Mouse (Mus musculus): Measurements from ENCODE around the gene Trcg1.
A peak's percentile ranks its signal among the peaks of the same experiment; 100 is the strongest.

The Trcg1 gene

GRCm38 (mm10) chr9:57233142-57233541, 3.2 kb upstream of the Trcg1 start:
- no peak for DNase-seq

- no peak for DNase-seq
These were observed 2.6 kb upstream of the Trcg1 start for GRCm38 (mm10) chr9:57233767-57234166.

- no peak for DNase-seq
These were observed 1.3 kb downstream of the Trcg1 start for GRCm38 (mm10) chr9:57237705-57238104.

DNA sequence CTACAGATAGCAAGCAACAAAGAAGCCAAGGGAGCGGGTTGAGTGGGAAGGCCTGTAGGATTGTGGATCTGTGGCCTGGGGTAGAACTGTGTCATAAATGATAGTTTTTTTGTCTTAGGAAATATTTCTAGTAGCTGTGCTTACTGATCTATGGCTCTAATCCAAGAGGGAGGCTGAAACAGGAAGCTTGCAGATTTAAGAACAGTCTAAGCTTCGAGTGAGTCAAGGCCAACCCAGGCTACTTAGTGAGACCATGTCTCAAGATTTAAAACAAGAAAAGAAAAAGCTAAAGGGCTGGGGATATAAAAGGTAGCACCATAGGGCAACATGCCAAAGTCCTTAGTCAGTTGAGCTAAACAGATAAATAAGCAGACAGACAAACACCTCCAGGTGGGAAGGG, 1.9 kb downstream of the Trcg1 start:
- DNase-seq = no peak

DNA sequence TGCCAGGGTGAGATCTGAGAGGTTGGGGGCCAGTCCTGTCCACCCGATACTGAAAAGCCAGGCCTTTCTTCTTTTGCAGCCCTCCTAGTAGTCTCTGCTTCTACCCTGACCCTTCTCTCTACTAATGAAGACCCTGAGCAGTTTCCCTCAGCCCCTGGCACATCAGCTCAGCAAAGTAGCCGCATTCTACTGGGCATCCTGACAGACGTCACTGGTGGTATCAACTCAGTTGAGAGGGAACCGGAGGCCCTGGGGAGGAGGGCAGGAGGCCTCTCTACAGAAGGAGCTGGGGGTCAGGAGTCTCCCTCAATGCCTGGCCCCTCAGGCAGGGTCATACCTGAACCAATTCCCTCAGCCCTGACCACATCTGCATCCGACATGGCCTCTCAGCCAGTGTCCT, 4.8 kb downstream of the Trcg1 start:
- no peak for DNase-seq

GRCm38 (mm10) chr9:57242916-57243315, 6.6 kb downstream of the Trcg1 start:
- no peak for DNase-seq

- DNase-seq = no peak
These were observed 7.8 kb downstream of the Trcg1 start for GRCm38 (mm10) chr9:57244106-57244685.

DNA sequence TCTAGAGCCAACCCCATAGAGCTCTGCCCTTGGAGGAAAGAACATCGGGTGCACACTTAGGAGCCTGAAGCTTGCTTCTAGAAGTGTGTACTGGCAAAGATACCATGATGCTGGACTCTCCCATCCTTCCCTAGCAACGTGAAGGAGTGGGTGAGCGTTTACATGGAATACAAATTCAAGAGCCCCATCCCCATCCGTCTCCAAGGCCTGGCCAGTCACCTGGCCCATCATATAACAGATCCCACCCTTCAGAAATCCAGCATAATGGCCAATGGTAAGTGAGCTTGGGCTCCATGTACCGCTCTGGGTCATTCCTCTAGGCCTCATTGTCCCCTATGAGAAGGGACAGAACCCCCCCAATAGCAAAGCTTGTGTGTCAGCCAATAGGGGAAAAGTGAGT, 10.1 kb downstream of the Trcg1 start:
- no peak for DNase-seq

GRCm38 (mm10) chr9:57247201-57247671, 10.9 kb downstream of the Trcg1 start:
- DNase-seq = peak; percentile 62

- peak; percentile 20 for DNase-seq
These were observed 11.9 kb downstream of the Trcg1 start for GRCm38 (mm10) chr9:57248030-57248942.

- DNase-seq = no peak
These were observed 13.7 kb downstream of the Trcg1 start for GRCm38 (mm10) chr9:57250026-57250425.

DNA sequence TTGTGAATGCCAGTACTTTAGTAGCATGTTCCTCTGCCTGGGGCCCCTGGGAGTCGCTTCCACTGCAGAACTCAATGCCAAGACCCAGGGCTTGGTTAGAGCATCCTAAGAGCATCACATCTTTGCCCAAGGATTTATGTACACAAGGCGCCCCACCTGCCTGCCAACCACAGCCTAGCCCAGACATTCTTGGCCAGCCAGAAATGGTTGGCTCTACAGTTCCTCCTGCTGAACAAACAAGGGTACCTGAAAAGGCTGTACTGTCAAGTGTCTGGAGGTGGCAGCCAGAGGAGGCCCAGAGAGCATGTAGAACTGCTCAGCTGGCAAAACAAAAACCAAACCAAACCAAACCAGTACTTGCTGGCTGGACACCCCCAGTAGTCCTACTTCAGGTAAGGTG, 14.8 kb downstream of the Trcg1 start:
- no peak for DNase-seq

DNA sequence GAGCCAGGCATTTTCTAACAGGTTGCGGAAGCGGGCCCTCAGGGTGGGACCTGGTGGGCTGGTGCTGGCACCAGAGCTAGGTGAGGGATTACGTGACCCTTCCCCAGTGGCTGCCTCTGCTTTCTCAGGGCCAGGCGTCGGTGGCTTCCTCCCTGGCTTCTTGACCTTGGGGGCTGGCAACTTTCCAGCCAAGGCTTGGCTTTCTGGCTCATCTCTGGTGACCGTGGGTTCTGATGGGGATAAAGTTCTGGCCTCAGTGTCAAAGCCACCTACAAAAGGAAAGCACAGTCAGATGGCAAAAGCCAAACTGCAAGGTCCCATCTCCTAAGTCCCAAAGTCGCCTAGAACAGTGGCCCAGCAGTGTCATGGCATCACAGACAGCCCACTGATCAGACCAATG, 17.7 kb downstream of the Trcg1 start:
- peak; percentile 43 for DNase-seq

- no peak for DNase-seq
These were observed 18.6 kb downstream of the Trcg1 start for GRCm38 (mm10) chr9:57254823-57255495.

- no peak for DNase-seq
These were observed 20.0 kb downstream of the Trcg1 start for GRCm38 (mm10) chr9:57256309-57256708.

- no peak for DNase-seq
These were observed 20.5 kb downstream of the Trcg1 start for GRCm38 (mm10) chr9:57256861-57257260.

GRCm38 (mm10) chr9:57257627-57258026, 21.3 kb downstream of the Trcg1 start:
- no peak for DNase-seq

- DNase-seq = peak; percentile 95
These were observed 23.4 kb downstream of the Trcg1 start for GRCm38 (mm10) chr9:57259736-57260135.

- DNase-seq = no peak
These were observed 24.6 kb downstream of the Trcg1 start for GRCm38 (mm10) chr9:57260940-57261339.

- peak; percentile 61 for DNase-seq
These were observed 25.2 kb downstream of the Trcg1 start for GRCm38 (mm10) chr9:57261516-57261912.

DNA sequence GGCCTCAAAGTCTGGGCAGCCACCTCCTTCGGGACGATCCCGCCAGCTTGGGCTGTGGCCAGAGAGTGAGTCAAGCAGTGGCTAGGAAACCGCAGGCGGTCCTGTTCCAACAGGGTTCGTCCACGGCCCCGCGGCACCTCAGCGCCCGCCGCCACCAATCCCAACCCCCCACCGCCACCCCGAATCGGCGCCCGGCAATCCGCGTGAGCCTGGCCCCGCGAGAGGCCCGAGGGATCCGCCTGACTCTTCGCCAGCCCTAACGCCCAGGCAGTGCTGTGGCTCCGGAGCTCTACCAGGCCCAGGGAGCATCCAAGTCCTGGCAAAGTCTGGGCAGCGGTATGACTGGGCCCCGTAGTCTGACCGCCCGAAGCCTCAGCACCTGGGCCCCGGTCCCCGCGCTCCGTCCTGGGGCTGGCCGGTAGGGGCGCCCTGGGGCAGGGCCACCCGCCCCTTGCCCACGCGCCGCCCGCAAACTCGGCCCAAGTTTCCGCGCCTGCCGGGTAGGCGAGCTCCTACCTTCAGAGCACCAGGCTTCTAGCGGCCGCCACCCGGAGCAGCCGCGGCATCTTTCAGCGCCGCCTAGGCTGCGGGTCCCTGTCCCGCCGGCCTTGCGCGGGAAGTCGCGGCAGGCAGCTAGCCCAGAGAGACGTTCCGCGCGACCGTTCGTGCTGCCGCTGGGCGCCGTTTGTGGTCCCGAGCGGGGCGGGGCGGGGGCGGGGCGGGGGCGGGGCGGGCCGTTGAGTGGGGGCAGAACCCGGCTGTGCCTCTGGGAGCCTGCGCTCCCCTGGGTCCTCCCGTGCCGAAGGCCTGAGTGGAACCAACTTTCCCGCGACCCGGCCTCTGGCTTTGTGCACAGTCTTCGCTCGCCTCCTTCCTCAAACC, 25.8 kb downstream of the Trcg1 start, which contains the start of gene 1700017B05Rik:
Gene 1700017B05Rik (minus strand): TSS at position 700 of the 882 bp plus-strand sequence.
- peak; percentile 87 for DNase-seq
